Mouse (Mus musculus) limb, embryonic 12.5 days (tissue): ENCODE measurements around the gene Lcp1. TPM values are rescaled to one million over a fixed set of nuclear protein-coding genes. Genes with fewer than 3 reads are reported as not detected.

Source experiments
- ATAC-seq: fragments of 200-750 bp; cut with Nextera tagmentation; 2 replicates; pipeline ENCODE4 v1.8.0; 2017; ENCODE audit warnings: low read depth, moderate TSS enrichment; ENCODE audit not compliant: insufficient number of reproducible peaks, insufficient read depth, low FRiP score, low TSS enrichment
- H3K27ac ChIP-seq: fragments of 300-500 bp; sonication (generic); 2 replicates; pipeline ENCODE4 v1.5.1; 2016; ENCODE audit warnings: mild to moderate bottlenecking, moderate library complexity
- H3K27me3 ChIP-seq: fragments of 300-500 bp; sonication (generic); 2 replicates; pipeline ENCODE4 v1.6.1; 2016; ENCODE audit warnings: mild to moderate bottlenecking, moderate library complexity
- H3K36me3 ChIP-seq: fragments of 300-500 bp; sonication (generic); 2 replicates; pipeline ENCODE4 v1.6.1; 2016; ENCODE audit warnings: mild to moderate bottlenecking, moderate library complexity
- H3K4me1 ChIP-seq: fragments of 300-500 bp; sonication (generic); replicated peaks from 2 replicates; pipeline ENCODE4 v1.6.1; 2016
- H3K4me2 ChIP-seq: fragments of 300-500 bp; sonication (generic); 2 replicates; pipeline ENCODE4 v1.6.1; 2016; ENCODE audit warnings: mild to moderate bottlenecking, moderate library complexity
- H3K4me3 ChIP-seq: fragments of 300-500 bp; sonication (generic); replicated peaks from 2 replicates; pipeline ENCODE4 v1.5.1; 2016; ENCODE audit warnings: mild to moderate bottlenecking
- H3K9ac ChIP-seq: fragments of 300-500 bp; sonication (generic); replicated peaks from 2 replicates; pipeline ENCODE4 v1.6.1; 2016; ENCODE audit warnings: mild to moderate bottlenecking, moderate library complexity
- H3K9me3 ChIP-seq: fragments of 300-500 bp; sonication (generic); 2 replicates; pipeline ENCODE4 v1.6.1; 2016; ENCODE audit warnings: mild to moderate bottlenecking, moderate library complexity
- WGBS: fragments of 180-500 bp; shearing (Covaris S2); methylation state at CpG from one replicate; pipeline ENCODE4 v1.1.7; 2016; 5-methylcytosine and 5-hydroxymethylcytosine counted together
- polyA plus RNA-seq: library from polyadenylated mRNA; unstranded; fragments of >200 nt; fragmentation: Nextera tagmentation; extraction: Ambion mirVana; gene quantifications from 2 replicates; pipeline ENCODE4 v1.2.1, GENCODE M21; 2016

Gene Lcp1
- polyA plus RNA-seq, 1 experiment from 2014 or later = 21.5 TPM

DNA sequence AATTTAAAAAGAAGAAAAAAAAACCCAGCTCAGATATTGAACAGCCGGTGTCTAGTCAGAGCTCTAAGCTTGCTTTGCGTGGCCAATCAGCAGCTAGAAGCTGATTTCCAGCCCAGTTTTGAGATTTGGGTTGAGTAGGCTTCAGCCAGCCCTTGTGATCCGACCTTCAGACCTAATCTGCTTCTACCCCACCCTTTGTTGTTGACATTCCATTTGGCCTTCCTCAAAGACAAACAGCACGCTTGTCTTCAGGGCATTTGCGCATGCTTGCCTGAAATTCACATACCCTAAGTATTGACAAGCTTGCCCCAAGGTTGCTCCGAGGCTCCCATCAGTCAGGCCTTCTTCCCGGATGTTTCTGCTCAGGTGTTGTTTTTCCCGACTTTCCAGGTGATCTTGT, 23.6 kb downstream of the Lcp1 start:
- no peak for ATAC-seq
- H3K4me3 ChIP-seq = no peak overlapping the region
- H3K9ac ChIP-seq = no peak overlapping the region
- H3K36me3 ChIP-seq = no peaks in the 10 kb centered on the region
- H3K27ac ChIP-seq = no peak overlapping the region
- no peak overlapping the region for H3K4me2 ChIP-seq
- WGBS = 82% methylated on average over 8 of the region's 8 CpGs
- H3K9me3 ChIP-seq = no peaks in the 10 kb centered on the region
- no peaks in the 10 kb centered on the region for H3K4me1 ChIP-seq
- no peaks in the 10 kb centered on the region for H3K27me3 ChIP-seq

DNA sequence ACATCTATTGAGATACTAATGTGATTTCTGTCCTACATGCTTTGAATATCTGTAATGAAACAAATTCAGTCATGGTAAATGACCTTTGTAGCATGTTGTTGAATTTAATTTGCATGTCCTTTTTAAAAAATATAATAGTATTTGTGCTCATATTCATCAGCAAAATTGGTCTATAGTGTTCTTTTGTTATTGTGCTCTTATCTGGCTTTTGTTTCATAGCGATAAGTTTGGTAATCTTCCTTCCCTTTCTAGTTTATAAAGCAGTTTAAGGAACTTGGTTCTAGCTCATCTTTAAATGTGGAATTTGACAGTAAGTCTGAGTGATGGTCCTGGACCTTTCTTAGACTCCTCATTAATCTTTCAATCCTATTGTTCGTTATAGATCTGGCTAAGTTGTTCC, 28.5 kb downstream of the Lcp1 start:
- H3K4me3 ChIP-seq = no peak overlapping the region
- no peaks in the 10 kb centered on the region for H3K9me3 ChIP-seq
- no peak for ATAC-seq
- no peaks in the 10 kb centered on the region for H3K4me1 ChIP-seq
- H3K27ac ChIP-seq = no peak overlapping the region
- no peaks in the 10 kb centered on the region for H3K36me3 ChIP-seq
- WGBS = 85% methylated on average over 2 of the region's 2 CpGs
- no peaks in the 10 kb centered on the region for H3K27me3 ChIP-seq
- no peak overlapping the region for H3K9ac ChIP-seq
- no peak overlapping the region for H3K4me2 ChIP-seq

DNA sequence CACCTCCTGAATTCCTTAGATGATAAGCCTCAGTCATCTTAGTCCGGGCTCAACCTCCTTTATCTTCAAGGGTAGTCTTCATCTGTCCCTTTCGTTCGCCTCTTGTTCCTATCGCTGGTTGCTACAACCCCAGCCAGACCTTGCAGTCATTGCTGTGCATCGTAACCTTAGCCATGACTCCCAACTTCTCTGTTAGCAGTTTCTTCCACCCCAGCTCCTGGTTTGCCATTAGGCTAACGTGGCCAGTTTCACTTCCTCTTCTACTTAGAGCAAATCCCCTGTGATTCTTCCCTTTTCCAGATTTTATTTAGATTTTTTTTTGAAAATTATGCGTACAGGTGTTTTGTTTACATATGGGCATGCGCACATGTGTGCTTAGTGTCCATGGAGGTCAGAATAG, 33.0 kb downstream of the Lcp1 start:
- H3K9me3 ChIP-seq = no peaks in the 10 kb centered on the region
- no peak for ATAC-seq
- no peak overlapping the region for H3K4me2 ChIP-seq
- H3K4me1 ChIP-seq = no peaks in the 10 kb centered on the region
- 83% methylated on average over 8 of the region's 8 CpGs for WGBS
- H3K36me3 ChIP-seq = no peaks in the 10 kb centered on the region
- no peak overlapping the region for H3K27ac ChIP-seq
- no peak overlapping the region for H3K9ac ChIP-seq
- H3K27me3 ChIP-seq = no peaks in the 10 kb centered on the region
- no peak overlapping the region for H3K4me3 ChIP-seq

GRCm38 (mm10) chr14:75164345-75164744, 33.4 kb downstream of the Lcp1 start:
- no peaks in the 10 kb centered on the region for H3K4me1 ChIP-seq
- 95% methylated on average over 9 of the region's 9 CpGs for WGBS
- no peak overlapping the region for H3K4me3 ChIP-seq
- no peaks in the 10 kb centered on the region for H3K27me3 ChIP-seq
- H3K27ac ChIP-seq = no peak overlapping the region
- no peak overlapping the region for H3K9ac ChIP-seq
- no peak overlapping the region for H3K4me2 ChIP-seq
- no peaks in the 10 kb centered on the region for H3K36me3 ChIP-seq
- no peaks in the 10 kb centered on the region for H3K9me3 ChIP-seq
- ATAC-seq = no peak

GRCm38 (mm10) chr14:75165574-75166131, 34.8 kb downstream of the Lcp1 start:
- H3K4me1 ChIP-seq = no peaks in the 10 kb centered on the region
- no peak for ATAC-seq
- no peaks in the 10 kb centered on the region for H3K36me3 ChIP-seq
- no peak overlapping the region for H3K4me2 ChIP-seq
- H3K27me3 ChIP-seq = no peaks in the 10 kb centered on the region
- no peak overlapping the region for H3K9ac ChIP-seq
- H3K4me3 ChIP-seq = no peak overlapping the region
- no peaks in the 10 kb centered on the region for H3K9me3 ChIP-seq
- 73% methylated on average over 2 of the region's 2 CpGs for WGBS
- H3K27ac ChIP-seq = no peak overlapping the region

GRCm38 (mm10) chr14:75168501-75168900, 37.6 kb downstream of the Lcp1 start:
- H3K4me3 ChIP-seq = no peak overlapping the region
- H3K36me3 ChIP-seq = no peaks in the 10 kb centered on the region
- H3K9ac ChIP-seq = no peak overlapping the region
- H3K4me2 ChIP-seq = no peak overlapping the region
- H3K27me3 ChIP-seq = no peaks in the 10 kb centered on the region
- no peaks in the 10 kb centered on the region for H3K4me1 ChIP-seq
- WGBS = 89% methylated on average over 3 of the region's 3 CpGs
- H3K27ac ChIP-seq = no peak overlapping the region
- ATAC-seq = no peak
- H3K9me3 ChIP-seq = no peaks in the 10 kb centered on the region

GRCm38 (mm10) chr14:75170546-75170945, 39.6 kb downstream of the Lcp1 start:
- Histone ChIP-seq H3K36me3 (no peaks in the 10 kb centered on the region), H3K9me3 (no peaks in the 10 kb centered on the region), H3K27ac (no peak overlapping the region), H3K9ac (no peak overlapping the region), H3K4me3 (no peak overlapping the region), H3K4me1 (no peaks in the 10 kb centered on the region), H3K27me3 (no peaks in the 10 kb centered on the region), H3K4me2 (no peak overlapping the region)
- no peak for ATAC-seq
- 91% methylated on average over 1 of the region's 1 CpGs for WGBS

- Histone ChIP-seq H3K4me1 (no peaks in the 10 kb centered on the region), H3K4me2 (no peak overlapping the region), H3K27me3 (no peaks in the 10 kb centered on the region), H3K9ac (no peak overlapping the region), H3K27ac (no peak overlapping the region), H3K36me3 (no peaks in the 10 kb centered on the region), H3K4me3 (no peak overlapping the region), H3K9me3 (no peaks in the 10 kb centered on the region)
- WGBS = 84% methylated on average over 8 of the region's 8 CpGs
- no peak for ATAC-seq
Measured at GRCm38 (mm10) chr14:75174296-75174695, 43.4 kb downstream of the Lcp1 start.

DNA sequence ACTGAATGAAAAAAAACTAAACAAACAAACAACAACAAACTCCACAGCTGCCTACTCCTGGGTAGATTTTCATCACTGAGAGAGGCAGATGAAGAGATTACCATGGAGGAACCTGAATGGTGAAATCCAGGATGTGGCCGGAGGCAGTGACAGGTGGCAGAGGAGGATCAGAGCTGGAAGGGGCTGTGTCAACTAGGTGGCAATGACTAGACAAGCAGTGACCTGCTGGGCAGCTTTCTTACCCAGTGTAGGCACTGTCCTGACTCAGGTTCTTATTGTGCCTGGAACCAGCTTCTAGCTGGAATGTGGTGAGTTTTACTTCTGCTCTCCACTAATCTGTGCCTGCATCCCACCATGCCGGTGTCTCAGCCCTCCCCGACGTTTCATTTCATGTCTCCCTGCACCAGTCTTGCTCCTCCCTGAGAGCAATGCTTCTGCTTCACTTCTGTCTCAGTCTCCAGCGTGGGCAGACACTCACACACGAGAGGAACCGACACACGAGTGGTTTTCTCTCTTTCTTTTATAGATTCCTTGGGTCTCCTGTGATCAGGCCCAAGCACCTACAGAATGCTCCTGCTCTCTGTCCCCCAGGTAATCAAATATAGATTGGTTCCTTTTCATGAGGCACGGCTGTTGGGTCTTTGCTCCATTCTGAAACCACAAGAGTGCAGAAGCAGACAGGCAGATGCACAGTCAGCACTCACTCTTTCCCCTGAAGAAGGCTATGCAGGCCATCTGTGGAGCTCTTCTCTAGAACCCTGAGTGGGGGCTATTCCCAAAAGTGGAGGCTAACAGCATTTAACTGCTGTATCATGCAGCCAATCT, 44.0 kb downstream of the Lcp1 start:
- no peak overlapping the region for H3K4me3 ChIP-seq
- H3K4me2 ChIP-seq = no peak overlapping the region
- H3K36me3 ChIP-seq = no peaks in the 10 kb centered on the region
- no peaks in the 10 kb centered on the region for H3K4me1 ChIP-seq
- 84% methylated on average over 9 of the region's 9 CpGs for WGBS
- no peak overlapping the region for H3K9ac ChIP-seq
- ATAC-seq = no peak
- H3K27me3 ChIP-seq = no peaks in the 10 kb centered on the region
- H3K9me3 ChIP-seq = no peaks in the 10 kb centered on the region
- no peak overlapping the region for H3K27ac ChIP-seq

GRCm38 (mm10) chr14:75175781-75176180, 44.9 kb downstream of the Lcp1 start:
- no peak overlapping the region for H3K27ac ChIP-seq
- H3K4me2 ChIP-seq = no peak overlapping the region
- WGBS = 85% methylated on average over 7 of the region's 7 CpGs
- no peaks in the 10 kb centered on the region for H3K27me3 ChIP-seq
- H3K9ac ChIP-seq = no peak overlapping the region
- ATAC-seq = no peak
- no peaks in the 10 kb centered on the region for H3K36me3 ChIP-seq
- no peaks in the 10 kb centered on the region for H3K4me1 ChIP-seq
- H3K4me3 ChIP-seq = no peak overlapping the region
- H3K9me3 ChIP-seq = no peaks in the 10 kb centered on the region

DNA sequence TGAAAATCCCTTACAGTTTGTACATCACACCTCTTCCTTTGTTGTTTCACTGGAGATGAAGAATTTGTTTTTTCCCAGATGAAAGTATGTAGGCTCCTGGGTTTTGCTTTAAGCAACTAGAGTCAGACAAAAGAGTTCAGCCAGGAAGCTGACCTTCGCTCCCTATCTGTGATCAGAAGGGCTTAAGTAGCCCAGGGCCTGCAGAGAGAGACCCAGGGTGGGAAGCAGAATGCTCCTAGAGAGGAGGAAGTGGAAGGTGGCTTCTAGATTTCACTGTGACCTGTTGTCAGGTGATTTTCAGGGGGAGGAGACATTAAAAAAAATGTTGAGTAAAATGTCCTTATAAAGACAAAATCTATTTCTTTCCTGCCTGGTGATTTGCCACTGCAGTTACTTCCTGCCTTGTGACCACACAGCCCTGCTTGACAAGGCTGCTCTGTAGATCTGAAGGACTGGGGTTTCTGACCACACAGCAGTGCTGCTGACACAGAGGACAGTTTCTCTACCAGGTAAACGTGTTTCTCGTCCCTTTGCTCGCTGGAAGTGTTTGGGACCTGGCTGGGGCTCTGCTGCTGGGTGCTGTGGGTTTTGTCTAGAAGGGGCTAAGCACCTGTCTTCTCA, 45.6 kb downstream of the Lcp1 start:
- Histone ChIP-seq H3K4me3 (no peak overlapping the region), H3K27me3 (no peaks in the 10 kb centered on the region), H3K36me3 (no peaks in the 10 kb centered on the region), H3K9me3 (no peaks in the 10 kb centered on the region), H3K4me1 (no peaks in the 10 kb centered on the region), H3K27ac (no peak overlapping the region), H3K9ac (no peak overlapping the region), H3K4me2 (no peak overlapping the region)
- no peak for ATAC-seq
- 69% methylated on average over 4 of the region's 4 CpGs for WGBS
